Mouse (Mus musculus) olfactory bulb, adult 2 months (tissue): ENCODE data around the gene Ginm1.

ENCODE experiments used
- CTCF ChIP-seq: fragments of 200-500 bp; IDR thresholded peaks from 2 replicates; pipeline ENCODE4 v1.5.1; 2012; ENCODE audit warnings: low read depth, mild to moderate bottlenecking, low read length, moderate library complexity; ENCODE audit not compliant: insufficient read depth
- POLR2A ChIP-seq: fragments of 200-500 bp; IDR thresholded peaks from 2 replicates; pipeline ENCODE4 v1.6.1; 2012; ENCODE audit warnings: mild to moderate bottlenecking, low read depth, low read length, moderate library complexity; ENCODE audit not compliant: insufficient read depth

DNA sequence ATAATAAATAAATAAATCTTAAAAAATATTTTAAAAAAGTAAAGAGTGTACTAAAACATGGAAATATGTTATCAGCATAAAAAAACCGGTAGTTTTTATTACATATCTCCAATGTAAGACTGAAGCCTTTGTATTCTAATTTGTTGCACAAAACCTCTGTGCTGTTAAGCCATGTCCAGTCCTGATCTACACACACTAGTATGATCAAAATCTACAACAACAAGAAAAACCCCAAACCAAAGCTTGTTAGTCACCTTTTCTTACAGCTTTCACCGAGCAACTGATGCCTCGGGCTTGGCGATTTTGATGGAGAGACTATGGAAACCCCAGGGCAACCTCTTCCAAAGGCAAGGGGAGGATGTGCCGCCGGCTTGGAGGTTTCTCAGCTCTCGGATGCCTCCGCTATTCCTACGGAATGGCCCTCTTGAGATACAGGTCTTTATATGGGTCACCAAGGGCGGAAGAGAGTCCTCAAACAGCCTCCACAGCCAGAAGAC, 322 bp downstream of the Ginm1 start:
- no peak for TF ChIP-seq POLR2A
- no peak for TF ChIP-seq CTCF
